Mouse (Mus musculus) testis, adult 2 months (tissue): Measurements from ENCODE around the gene Cth.

Experiments
- CTCF ChIP-seq: fragments of 200-500 bp; IDR thresholded peaks from 2 replicates; pipeline ENCODE4 v1.5.1; 2012; ENCODE audit warnings: low read depth, mild to moderate bottlenecking, inconsistent platforms, low read length, moderate library complexity; ENCODE audit not compliant: control insufficient read depth, insufficient read depth, insufficient replicate concordance
- POLR2A ChIP-seq: fragments of 200-500 bp; IDR thresholded peaks from 2 replicates; pipeline ENCODE4 v1.6.1; 2012; ENCODE audit warnings: low read depth, mild to moderate bottlenecking, inconsistent platforms, low read length, moderate library complexity; ENCODE audit not compliant: control insufficient read depth

DNA sequence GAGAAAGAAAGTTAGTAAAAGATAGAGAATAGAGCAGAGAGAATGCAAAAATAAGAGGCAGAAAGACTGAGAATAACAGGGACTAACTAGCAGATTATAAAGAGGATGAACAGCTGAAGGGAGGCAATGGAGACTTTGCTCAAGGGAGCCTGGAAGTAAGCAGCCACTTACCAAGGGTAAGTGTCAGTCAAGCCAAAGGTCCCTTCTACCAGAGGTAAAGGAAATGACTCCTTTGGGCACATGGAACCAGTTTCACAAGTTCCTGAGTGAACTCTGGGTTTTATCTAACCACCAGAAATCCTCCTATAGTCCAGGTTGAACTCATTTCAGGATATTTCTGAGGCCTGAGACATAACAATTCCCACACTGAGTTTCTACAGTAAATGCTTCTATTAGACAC is 47.0 kb downstream of the Cth start:
- TF ChIP-seq CTCF (no peak), POLR2A (no peak)
